Mouse (Mus musculus) bone marrow macrophage, adult 2 months (primary cell): Measurements from ENCODE around the gene Sh3tc1.

Experiments
- CTCF ChIP-seq: IDR thresholded peaks from 2 replicates; pipeline ENCODE4 v1.5.1; 2012; ENCODE audit warnings: low read depth, mild to moderate bottlenecking, low read length, moderate library complexity
- POLR2A ChIP-seq: IDR thresholded peaks from 2 replicates; pipeline ENCODE4 v1.6.1; 2012; ENCODE audit warnings: mild to moderate bottlenecking, low read depth, low read length, borderline replicate concordance

DNA sequence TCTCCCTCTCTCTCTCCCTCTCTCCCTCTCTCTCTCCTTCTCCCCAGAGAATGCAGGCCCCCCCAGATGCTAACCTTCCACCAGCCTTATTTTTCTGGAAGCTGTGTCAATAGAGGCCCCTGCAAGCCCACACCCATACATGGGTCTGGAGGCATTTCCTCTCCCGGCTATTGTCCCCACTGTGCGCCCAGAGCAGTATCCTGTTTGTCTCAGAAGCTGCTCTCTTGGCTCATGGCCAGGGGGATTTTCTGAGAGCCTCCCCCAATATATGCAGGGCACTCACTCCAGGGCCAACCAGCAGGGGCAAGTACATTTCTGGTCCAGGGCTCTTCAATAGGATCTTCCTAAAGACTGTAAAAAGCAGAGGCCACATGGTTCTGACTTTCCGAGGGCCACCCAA, 9.9 kb downstream of the Sh3tc1 start:
- TF ChIP-seq POLR2A = no peak
- TF ChIP-seq CTCF = no peak
